Mouse (Mus musculus) limb, embryonic 13.5 days (tissue): Measurements from ENCODE around the gene Slc2a6. TPM values are rescaled to one million over a fixed set of nuclear protein-coding genes. Genes with fewer than 3 reads are reported as not detected.

ENCODE experiments used
- ATAC-seq: fragments of 200-750 bp; cut with Nextera tagmentation; 2 replicates; pipeline ENCODE4 v1.8.0; 2017; ENCODE audit warnings: low read depth, moderate number of reproducible peaks, moderate TSS enrichment; ENCODE audit not compliant: low FRiP score
- H3K27ac ChIP-seq: fragments of 300-500 bp; sonication (generic); 2 replicates; pipeline ENCODE4 v1.5.1; 2015; ENCODE audit warnings: inconsistent platforms, mild to moderate bottlenecking, moderate library complexity
- H3K27me3 ChIP-seq: fragments of 300-500 bp; sonication (generic); 2 replicates; pipeline ENCODE4 v1.6.1; 2015; ENCODE audit warnings: mild to moderate bottlenecking, inconsistent platforms
- H3K36me3 ChIP-seq: fragments of 300-500 bp; sonication (generic); 2 replicates; pipeline ENCODE4 v1.6.1; 2015; ENCODE audit warnings: inconsistent platforms, mild to moderate bottlenecking, moderate library complexity
- H3K4me1 ChIP-seq: fragments of 300-500 bp; sonication (generic); 2 replicates; pipeline ENCODE4 v1.6.1; 2015; ENCODE audit warnings: inconsistent platforms
- H3K4me2 ChIP-seq: fragments of 300-500 bp; sonication (generic); replicated peaks from 2 replicates; pipeline ENCODE4 v1.6.1; 2015; ENCODE audit warnings: inconsistent platforms, mild to moderate bottlenecking, moderate library complexity
- H3K4me3 ChIP-seq: fragments of 300-500 bp; sonication (generic); 2 replicates; pipeline ENCODE4 v1.5.1; 2015; ENCODE audit warnings: moderate library complexity, mild to moderate bottlenecking, inconsistent platforms
- H3K9ac ChIP-seq: fragments of 300-500 bp; sonication (generic); 2 replicates; pipeline ENCODE4 v1.6.1; 2015; ENCODE audit warnings: mild to moderate bottlenecking, inconsistent platforms
- H3K9me3 ChIP-seq: fragments of 300-500 bp; sonication (generic); 2 replicates; pipeline ENCODE4 v1.6.1; 2016; ENCODE audit warnings: inconsistent platforms
- WGBS: fragments of 180-500 bp; shearing (Covaris S2); methylation state at CpG from one replicate; pipeline ENCODE4 v1.1.7; 2015; 5-methylcytosine and 5-hydroxymethylcytosine counted together
- polyA plus RNA-seq: library from polyadenylated mRNA; unstranded; fragments of >200 nt; fragmentation: Nextera tagmentation; extraction: Ambion mirVana; gene quantifications from 2 replicates; pipeline ENCODE4 v1.2.1, GENCODE M21; 2015

The Slc2a6 gene
- 0.75 and 0.77 TPM in 2 replicates for polyA plus RNA-seq

DNA sequence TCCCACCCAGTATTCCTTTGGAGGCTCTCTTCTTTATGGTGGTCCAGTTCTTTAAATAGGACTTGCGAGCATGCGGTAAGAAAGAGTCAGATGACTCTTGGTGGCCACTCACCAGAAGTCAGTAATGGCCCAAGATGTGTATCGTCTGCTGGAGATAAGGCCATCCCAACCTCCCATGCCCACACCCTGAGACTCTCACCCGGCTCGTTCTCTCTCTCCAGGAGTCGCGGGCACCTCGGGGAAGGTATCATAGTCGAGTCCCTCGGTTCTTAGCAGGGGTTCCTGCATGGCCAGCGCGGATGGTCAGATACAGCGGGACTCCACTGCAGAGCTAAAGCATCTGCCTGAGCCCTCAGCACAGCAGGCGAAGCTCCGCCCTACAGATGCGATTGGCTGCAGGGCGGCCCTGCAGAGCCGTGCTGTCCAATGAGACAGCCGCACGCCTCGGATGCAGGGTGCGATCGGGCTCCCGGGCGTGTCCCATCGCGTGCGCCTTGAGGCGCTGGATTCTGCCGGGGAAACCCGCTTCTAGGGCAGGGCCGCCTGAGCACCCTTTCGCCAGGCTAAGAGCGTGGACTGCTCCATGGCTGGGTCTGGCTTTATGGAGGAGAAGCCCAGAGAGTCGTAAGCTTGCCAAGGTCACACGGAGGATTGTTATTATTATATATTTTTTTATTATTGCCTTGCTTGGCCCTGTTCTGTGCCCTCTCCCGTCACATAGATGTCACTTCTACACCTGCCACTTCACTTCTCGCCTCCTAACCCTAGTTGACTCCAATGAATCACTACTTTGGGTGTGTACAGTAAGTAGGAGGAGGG, at the start of gene Slc2a6:
Slc2a6 (minus strand) TSS at position 381 of the 819 bp plus-strand sequence.
- WGBS: 2% methylated on average over 38 of the region's 38 CpGs
- ATAC-seq: peak; percentile 96
- Histone ChIP-seq H3K27ac (no peak within 1 kb of the TSS), H3K9me3 (no peaks in the 10 kb centered on the region), H3K4me3 (peak within 1 kb of the TSS; percentile 33), H3K4me1 (peaks cover 10% of the 10 kb centered on the region), H3K36me3 (no peaks in the 10 kb centered on the region), H3K4me2 (peak within 1 kb of the TSS; percentile 68), H3K27me3 (peaks cover 24% of the 10 kb centered on the region), H3K9ac (peak within 1 kb of the TSS; percentile 48; the same call in 1 of the 2 replicates)

DNA sequence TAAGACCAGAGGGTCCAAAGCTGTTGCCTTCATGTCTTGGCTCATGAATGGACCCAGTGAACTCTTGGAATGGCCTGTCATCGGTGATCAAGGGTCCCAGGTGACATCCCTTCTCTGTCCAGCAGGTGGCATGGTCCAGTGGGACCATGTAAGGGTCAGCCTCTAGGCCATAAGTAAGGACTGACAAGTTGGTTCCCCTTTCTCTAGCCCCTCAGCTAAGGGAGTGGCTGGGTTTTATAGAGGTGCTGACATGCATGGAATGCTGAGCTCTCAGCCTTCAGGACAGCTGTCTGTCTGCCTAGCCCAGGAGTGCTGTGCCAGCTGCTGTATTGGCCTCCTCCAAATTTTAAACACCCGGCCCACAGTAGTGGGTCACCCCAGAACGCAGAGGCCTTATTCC, 47.7 kb upstream of the Slc2a6 start:
- Histone ChIP-seq H3K4me3 (no peak overlapping the region), H3K9me3 (no peaks in the 10 kb centered on the region), H3K9ac (no peak overlapping the region), H3K27ac (peak overlapping the region; percentile 80), H3K4me2 (no peak overlapping the region), H3K4me1 (peaks cover 96% of the 10 kb centered on the region), H3K27me3 (no peaks in the 10 kb centered on the region), H3K36me3 (no peaks in the 10 kb centered on the region)
- 40% methylated on average over 3 of the region's 3 CpGs for WGBS
- peak; percentile 46; the same call in 1 of the 2 replicates for ATAC-seq

DNA sequence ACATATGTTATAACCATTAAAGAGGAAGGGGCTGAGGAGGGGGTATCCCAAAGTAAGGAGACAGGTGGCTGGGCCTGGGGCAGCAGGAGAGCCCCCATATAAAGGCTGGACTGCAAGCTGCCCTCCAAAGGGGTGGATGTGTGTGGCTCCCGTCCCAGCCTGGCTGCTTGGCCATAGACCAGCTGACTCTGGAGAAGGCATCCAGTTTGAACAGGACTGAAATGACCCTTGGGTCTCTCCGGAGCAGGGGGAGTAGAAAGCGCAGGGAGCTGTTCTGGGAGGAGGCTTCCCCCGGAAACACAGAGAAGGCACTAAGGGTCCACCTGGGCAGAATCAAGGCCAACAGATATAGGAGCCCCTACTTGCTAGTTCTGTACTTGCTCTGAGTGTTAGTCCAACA, 47.0 kb upstream of the Slc2a6 start:
- Histone ChIP-seq H3K9ac (no peak overlapping the region), H3K27ac (peak overlapping the region; percentile 80; the same call in 1 of the 2 replicates), H3K4me2 (no peak overlapping the region), H3K27me3 (no peaks in the 10 kb centered on the region), H3K4me3 (no peak overlapping the region), H3K4me1 (peaks cover 92% of the 10 kb centered on the region), H3K36me3 (no peaks in the 10 kb centered on the region), H3K9me3 (no peaks in the 10 kb centered on the region)
- WGBS: 63% methylated on average over 4 of the region's 4 CpGs
- ATAC-seq: no peak

DNA sequence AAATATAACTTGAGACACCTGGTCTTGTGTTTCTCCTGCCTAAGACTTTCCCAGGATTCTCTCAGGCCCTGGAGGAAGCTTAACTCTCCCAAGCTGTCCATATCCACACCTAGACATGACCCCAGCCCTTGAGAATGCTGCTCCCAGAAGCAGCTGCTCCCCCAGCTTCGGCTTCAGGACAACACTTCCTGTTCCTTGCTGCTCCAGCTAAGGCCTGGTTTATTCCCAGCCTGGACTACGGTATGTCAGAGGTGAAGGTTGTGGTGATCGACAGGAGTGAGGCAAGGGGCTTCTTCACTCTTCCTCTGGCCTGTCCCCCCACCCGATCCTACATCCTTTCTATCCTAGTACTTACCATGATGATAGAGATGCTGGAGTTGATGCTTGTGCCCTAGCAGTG, 45.6 kb upstream of the Slc2a6 start:
- no peak overlapping the region for H3K4me3 ChIP-seq
- H3K4me1 ChIP-seq: peaks cover 87% of the 10 kb centered on the region
- no peaks in the 10 kb centered on the region for H3K36me3 ChIP-seq
- peak overlapping the region; percentile 4; the same call in 1 of the 2 replicates for H3K9ac ChIP-seq
- no peaks in the 10 kb centered on the region for H3K9me3 ChIP-seq
- no peak overlapping the region; the same call in 1 of the 2 replicates for H3K4me2 ChIP-seq
- ATAC-seq: no peak
- H3K27ac ChIP-seq: peak overlapping the region; percentile 80
- WGBS: 56% methylated on average over 4 of the region's 4 CpGs
- H3K27me3 ChIP-seq: no peaks in the 10 kb centered on the region

DNA sequence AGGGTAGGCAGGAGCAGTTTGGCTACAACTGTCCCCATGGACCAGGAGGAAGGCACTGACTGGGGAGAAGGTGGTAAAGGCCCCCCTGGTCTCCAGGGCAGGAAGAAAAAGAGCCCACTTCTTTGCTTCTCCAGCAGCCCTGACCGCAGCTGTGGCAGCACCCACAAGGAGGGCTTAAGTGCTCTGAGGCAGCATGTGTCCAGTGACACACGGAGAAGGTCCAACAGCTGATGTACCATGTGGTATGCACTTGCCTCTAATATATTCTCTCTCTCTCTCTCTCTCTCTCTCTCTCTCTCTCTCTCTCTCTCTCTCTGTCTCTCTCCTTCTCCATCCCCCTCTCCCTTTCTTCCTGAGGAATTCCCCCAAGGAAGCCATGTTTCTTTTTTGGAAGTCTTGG, 44.2 kb upstream of the Slc2a6 start, which contains the start of gene Mymk:
Mymk (minus strand) TSS at position 202 of the 400 bp plus-strand sequence.
- ATAC-seq: no peak
- Histone ChIP-seq H3K9ac (peak within 1 kb of the TSS; percentile 39; the same call in 1 of the 2 replicates), H3K27me3 (no peaks in the 10 kb centered on the region), H3K4me1 (peaks cover 87% of the 10 kb centered on the region), H3K4me3 (peak within 1 kb of the TSS; percentile 11), H3K4me2 (peak within 1 kb of the TSS; percentile 16), H3K9me3 (no peaks in the 10 kb centered on the region), H3K27ac (peak within 1 kb of the TSS; percentile 80), H3K36me3 (no peaks in the 10 kb centered on the region)
- 53% methylated on average over 2 of the region's 2 CpGs for WGBS

DNA sequence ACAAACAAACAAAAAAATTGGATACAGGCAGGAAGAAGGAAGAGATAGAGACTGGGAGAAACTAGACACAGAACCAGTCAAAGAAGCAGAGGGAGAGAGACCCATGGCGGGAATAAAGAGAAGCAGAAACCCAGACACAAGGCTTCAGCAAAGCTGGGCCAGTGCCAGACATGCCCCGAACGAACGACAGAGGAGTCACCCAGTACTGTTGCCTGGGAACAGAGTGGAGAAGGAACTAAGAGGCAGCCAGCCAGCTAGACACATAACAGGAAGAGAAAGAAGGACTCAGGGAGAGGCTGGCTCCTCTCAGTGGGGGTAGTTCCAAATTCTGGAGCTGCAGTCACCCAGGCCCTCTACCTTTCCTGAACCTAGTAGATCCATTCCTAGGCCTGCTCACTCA, 43.3 kb upstream of the Slc2a6 start:
- peaks cover 80% of the 10 kb centered on the region for H3K4me1 ChIP-seq
- H3K36me3 ChIP-seq: no peaks in the 10 kb centered on the region
- H3K27ac ChIP-seq: 0 out of 2 replicates have a peak overlapping the region, but pooled peaks have one; percentile 80

DNA sequence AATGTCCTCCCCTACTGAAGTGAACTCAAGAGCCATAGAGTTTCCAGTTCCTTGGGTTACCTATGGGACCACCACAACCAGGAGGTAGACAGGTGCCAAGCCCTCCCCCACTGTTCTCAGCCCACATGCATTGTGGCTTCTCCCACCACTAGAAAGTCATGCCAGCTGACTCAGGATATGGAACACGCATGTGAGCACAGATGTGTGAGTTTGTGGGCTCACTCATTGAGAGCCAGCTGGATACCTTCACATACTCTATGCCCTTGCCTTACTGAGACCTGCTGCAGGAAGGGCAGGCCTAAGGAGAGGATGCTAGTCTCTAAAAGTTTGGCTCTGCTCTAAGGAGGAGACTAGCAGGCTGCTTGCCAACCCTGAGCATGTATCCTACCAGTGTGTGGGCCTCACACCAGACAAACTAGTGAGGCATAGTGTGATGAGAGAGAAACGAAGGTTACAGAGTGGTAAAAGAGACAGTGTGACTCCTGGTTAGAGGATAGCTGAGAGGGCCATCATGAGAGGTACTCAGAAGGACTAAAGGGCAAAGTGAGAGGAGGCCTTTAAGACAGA, 42.5 kb upstream of the Slc2a6 start:
- peak overlapping the region; percentile 27 for H3K4me2 ChIP-seq
- no peak overlapping the region for H3K9ac ChIP-seq
- 0 out of 2 replicates have a peak overlapping the region, but pooled peaks have one; percentile 6 for H3K27ac ChIP-seq
- H3K27me3 ChIP-seq: no peaks in the 10 kb centered on the region
- WGBS: 81% methylated on average over 2 of the region's 2 CpGs
- H3K4me1 ChIP-seq: peaks cover 73% of the 10 kb centered on the region
- ATAC-seq: no peak
- H3K9me3 ChIP-seq: no peaks in the 10 kb centered on the region
- H3K4me3 ChIP-seq: no peak overlapping the region
- no peaks in the 10 kb centered on the region for H3K36me3 ChIP-seq

More for the DNA sequence above, 43.3 kb upstream of the Slc2a6 start:
- no peaks in the 10 kb centered on the region for H3K27me3 ChIP-seq
- ATAC-seq: no peak
- no peaks in the 10 kb centered on the region for H3K9me3 ChIP-seq
- 17% methylated on average over 4 of the region's 4 CpGs for WGBS
- 0 out of 2 replicates have a peak overlapping the region, but pooled peaks have one; percentile 9 for H3K4me2 ChIP-seq
- peak overlapping the region; percentile 39; the same call in 1 of the 2 replicates for H3K9ac ChIP-seq
- peak overlapping the region; percentile 11 for H3K4me3 ChIP-seq

DNA sequence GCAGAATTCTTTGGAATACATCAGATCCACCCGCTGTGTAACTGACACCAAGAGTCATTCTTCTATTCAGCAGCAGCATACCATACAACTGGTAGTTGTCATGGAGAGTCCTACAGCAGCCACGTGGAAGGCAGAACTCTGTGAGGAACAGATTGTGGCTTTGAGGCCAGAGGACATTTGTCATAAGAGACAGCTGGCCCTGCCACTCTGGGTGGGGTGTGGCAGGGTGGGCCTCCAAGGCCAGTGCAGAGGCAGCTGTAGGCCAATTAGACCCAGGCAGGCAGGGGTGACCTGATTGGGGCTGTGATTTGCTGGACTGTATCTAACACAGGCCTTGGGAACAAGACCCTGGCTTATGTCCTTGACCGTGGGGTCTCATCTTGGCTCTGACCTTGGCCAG, 41.8 kb upstream of the Slc2a6 start:
- 61% methylated on average over 3 of the region's 3 CpGs for WGBS
- H3K4me2 ChIP-seq: no peak overlapping the region
- H3K9me3 ChIP-seq: no peaks in the 10 kb centered on the region
- H3K27me3 ChIP-seq: no peaks in the 10 kb centered on the region
- H3K9ac ChIP-seq: no peak overlapping the region
- H3K36me3 ChIP-seq: no peaks in the 10 kb centered on the region
- no peak overlapping the region for H3K4me3 ChIP-seq
- H3K27ac ChIP-seq: no peak overlapping the region
- H3K4me1 ChIP-seq: peaks cover 66% of the 10 kb centered on the region
- peak; percentile 51 for ATAC-seq

DNA sequence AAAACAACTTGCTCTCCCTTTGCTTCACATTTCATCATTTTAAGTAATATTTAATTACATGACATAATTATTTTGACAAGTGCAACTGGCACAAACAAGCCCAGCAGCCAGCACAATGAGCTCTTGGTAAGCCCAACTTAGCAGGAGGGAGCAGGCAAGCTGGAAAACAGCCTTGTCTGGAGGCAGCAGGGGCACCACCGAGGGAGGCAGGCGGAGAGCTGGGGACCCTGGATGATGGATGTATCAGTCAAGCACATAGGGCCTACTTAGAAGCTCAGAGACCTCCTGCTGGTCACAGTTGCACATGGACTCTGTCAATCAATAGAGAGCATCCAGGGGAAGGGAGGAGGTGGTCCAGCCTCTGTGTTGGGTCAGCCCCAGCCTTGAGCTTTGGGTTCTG, 40.2 kb upstream of the Slc2a6 start:
- WGBS: 32% methylated on average over 2 of the region's 2 CpGs
- Histone ChIP-seq H3K9me3 (no peaks in the 10 kb centered on the region), H3K9ac (no peak overlapping the region), H3K4me3 (no peak overlapping the region), H3K27ac (no peak overlapping the region), H3K4me1 (peaks cover 49% of the 10 kb centered on the region), H3K4me2 (no peak overlapping the region), H3K27me3 (no peaks in the 10 kb centered on the region), H3K36me3 (no peaks in the 10 kb centered on the region)
- no peak for ATAC-seq

DNA sequence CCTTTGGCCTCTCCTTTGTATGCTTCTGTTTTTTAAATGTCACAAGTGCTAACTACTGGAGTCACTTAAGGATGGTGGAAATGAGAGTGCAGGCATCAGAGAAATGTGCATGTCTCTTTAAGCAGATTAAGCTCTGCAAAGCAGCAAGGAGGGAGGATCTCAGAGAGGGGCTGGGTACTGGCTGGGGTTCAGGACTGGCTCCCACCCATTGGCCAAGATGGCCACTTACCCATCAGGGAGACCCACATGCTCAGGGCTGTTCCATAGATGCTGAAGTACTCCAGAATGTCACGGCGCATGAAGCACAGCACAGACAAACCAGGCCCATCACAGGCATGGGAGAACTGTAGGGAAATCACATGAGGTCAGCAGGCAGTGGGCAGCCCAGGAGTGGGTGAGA, 39.3 kb upstream of the Slc2a6 start:
- no peaks in the 10 kb centered on the region for H3K27me3 ChIP-seq
- H3K4me3 ChIP-seq: no peak overlapping the region
- no peaks in the 10 kb centered on the region for H3K9me3 ChIP-seq
- no peaks in the 10 kb centered on the region for H3K36me3 ChIP-seq
- no peak for ATAC-seq
- no peak overlapping the region; the same call in 1 of the 2 replicates for H3K27ac ChIP-seq
- WGBS: 96% methylated on average over 2 of the region's 2 CpGs
- H3K4me1 ChIP-seq: peaks cover 41% of the 10 kb centered on the region
- no peak overlapping the region for H3K9ac ChIP-seq
- no peak overlapping the region for H3K4me2 ChIP-seq

DNA sequence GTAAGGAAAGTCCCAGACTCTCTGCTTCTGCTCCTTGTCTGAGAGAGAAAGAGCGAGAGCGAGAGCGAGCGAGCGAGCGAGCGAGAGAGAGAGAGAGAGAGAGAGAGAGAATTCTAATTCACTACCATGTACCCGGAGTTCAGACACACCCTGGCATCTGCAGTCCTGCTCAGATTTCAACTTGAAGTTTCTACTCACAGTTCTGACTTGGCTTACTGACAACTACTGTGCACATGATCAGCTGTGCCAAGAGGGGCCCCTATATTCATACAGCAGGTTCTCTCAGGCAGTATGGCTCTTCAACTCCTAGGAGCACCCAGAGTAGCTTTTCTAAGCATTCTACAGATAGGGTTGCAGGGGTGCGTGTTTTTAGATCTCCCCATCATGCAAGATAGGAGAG, 31.4 kb upstream of the Slc2a6 start:
- no peaks in the 10 kb centered on the region for H3K27me3 ChIP-seq
- no peak overlapping the region for H3K9ac ChIP-seq
- peak; percentile 48; the same call in 1 of the 2 replicates for ATAC-seq
- 68% methylated on average over 9 of the region's 9 CpGs for WGBS
- no peaks in the 10 kb centered on the region for H3K36me3 ChIP-seq
- H3K9me3 ChIP-seq: no peaks in the 10 kb centered on the region
- peak overlapping the region; percentile 50 for H3K4me2 ChIP-seq
- no peak overlapping the region for H3K4me3 ChIP-seq
- H3K4me1 ChIP-seq: peaks cover 37% of the 10 kb centered on the region
- peak overlapping the region; percentile 75 for H3K27ac ChIP-seq

DNA sequence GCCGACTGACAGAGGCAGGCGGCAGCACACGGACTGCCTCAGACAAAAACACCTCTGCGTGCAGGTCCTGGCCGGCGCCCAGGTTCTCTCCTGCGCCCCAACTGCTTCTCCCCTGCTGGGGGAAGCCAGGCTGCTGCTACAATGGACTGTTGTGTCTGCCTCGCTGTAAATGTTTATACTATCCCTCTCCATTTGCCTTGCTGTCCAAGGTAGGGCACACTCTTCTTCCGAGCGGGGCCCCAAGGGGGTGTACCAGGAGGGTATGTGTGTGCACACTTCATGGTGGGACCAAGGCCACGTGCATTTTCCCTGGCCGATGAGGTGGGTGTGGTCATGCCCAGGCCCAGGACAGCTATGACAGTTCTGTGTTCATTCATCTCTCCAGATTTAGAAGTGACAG, 31.0 kb upstream of the Slc2a6 start:
- Histone ChIP-seq H3K4me1 (peaks cover 37% of the 10 kb centered on the region), H3K27me3 (no peaks in the 10 kb centered on the region), H3K36me3 (no peaks in the 10 kb centered on the region), H3K9me3 (no peaks in the 10 kb centered on the region), H3K4me2 (peak overlapping the region; percentile 50), H3K9ac (no peak overlapping the region), H3K4me3 (peak overlapping the region; percentile 4; the same call in 1 of the 2 replicates), H3K27ac (peak overlapping the region; percentile 75)
- ATAC-seq: peak; percentile 43
- WGBS: 12% methylated on average over 12 of the region's 12 CpGs
